Mouse (Mus musculus) liver, embryonic 18 days (tissue): ENCODE data around the gene Zbtb25. TPM values are rescaled to one million over a fixed set of nuclear protein-coding genes. Genes with fewer than 3 reads are reported as not detected.

Source experiments
- polyA plus RNA-seq: library from polyadenylated mRNA; depleted of rRNA; stranded (reverse); fragments of >200 nt; gene quantifications from 2 replicates; pipeline ENCODE4 v1.2.3, GENCODE M21; 2012; rRNA removed

The Zbtb25 gene
- polyA plus RNA-seq: 3.5 and 3.9 TPM in 2 replicates

GRCm38 (mm10) chr12:76369206-76369977 is at the start of gene Zbtb25:
Gene Zbtb25 (minus strand): TSS chr12:76369602.

GRCm38 (mm10) chr12:76417433-76417854 is 48.0 kb upstream of the Zbtb25 start, which contains the start of gene Ppp1r36:
Gene Ppp1r36 (plus strand): TSS chr12:76417538.

GRCm38 (mm10) chr12:76403886-76404537 is 34.6 kb upstream of the Zbtb25 start, which contains the start of gene Hspa2:
Gene Hspa2 (plus strand): TSS chr12:76404176.

GRCm38 (mm10) chr12:76369978-76370830 is 802 bp upstream of the Zbtb25 start, which contains the start of gene Zbtb1:
Gene Zbtb1 (plus strand): TSS chr12:76370266.

GRCm38 (mm10) chr12:76324679-76325431 is 44.5 kb downstream of the Zbtb25 start, which contains the start of gene Akap5:
Gene Akap5 (plus strand): TSS chr12:76324891.

Other genes starting within 250 kb of the Zbtb25 start
- gene Esr2, start 192.3 kb downstream of the Zbtb25 start, polyA plus RNA-seq: 0.01 TPM in 1 of 2 replicates, not detected in the other
- 0.01 and 0.05 TPM in 2 replicates for gene Tex21, start 122.9 kb downstream of the Zbtb25 start, polyA plus RNA-seq
- 50.4 and 52.7 TPM in 2 replicates for gene Mthfd1, start 114.3 kb downstream of the Zbtb25 start, polyA plus RNA-seq
- 0.23 and 0.24 TPM in 2 replicates for gene Akap5, start 44.7 kb downstream of the Zbtb25 start, polyA plus RNA-seq
- gene Zbtb1, start 664 bp upstream of the Zbtb25 start, polyA plus RNA-seq: 1.6 and 1.7 TPM in 2 replicates
- 1.9 and 2.6 TPM in 2 replicates for gene Hspa2, start 34.6 kb upstream of the Zbtb25 start, polyA plus RNA-seq
- gene Ppp1r36, start 47.9 kb upstream of the Zbtb25 start, polyA plus RNA-seq: 0.09 and 0.41 TPM in 2 replicates
- 12.0 and 15.7 TPM in 2 replicates for gene Plekhg3, start 161.3 kb upstream of the Zbtb25 start, polyA plus RNA-seq